Mouse (Mus musculus) cerebral cortex, adult 2 months (tissue): ENCODE measurements around the gene 2210408I21Rik.

Source experiments
- WGBS: fragments of 180-500 bp; shearing (Covaris S2); methylation state at CpG from one replicate; pipeline ENCODE4 v1.1.7; 2018; 5-methylcytosine and 5-hydroxymethylcytosine counted together

The 2210408I21Rik gene

DNA sequence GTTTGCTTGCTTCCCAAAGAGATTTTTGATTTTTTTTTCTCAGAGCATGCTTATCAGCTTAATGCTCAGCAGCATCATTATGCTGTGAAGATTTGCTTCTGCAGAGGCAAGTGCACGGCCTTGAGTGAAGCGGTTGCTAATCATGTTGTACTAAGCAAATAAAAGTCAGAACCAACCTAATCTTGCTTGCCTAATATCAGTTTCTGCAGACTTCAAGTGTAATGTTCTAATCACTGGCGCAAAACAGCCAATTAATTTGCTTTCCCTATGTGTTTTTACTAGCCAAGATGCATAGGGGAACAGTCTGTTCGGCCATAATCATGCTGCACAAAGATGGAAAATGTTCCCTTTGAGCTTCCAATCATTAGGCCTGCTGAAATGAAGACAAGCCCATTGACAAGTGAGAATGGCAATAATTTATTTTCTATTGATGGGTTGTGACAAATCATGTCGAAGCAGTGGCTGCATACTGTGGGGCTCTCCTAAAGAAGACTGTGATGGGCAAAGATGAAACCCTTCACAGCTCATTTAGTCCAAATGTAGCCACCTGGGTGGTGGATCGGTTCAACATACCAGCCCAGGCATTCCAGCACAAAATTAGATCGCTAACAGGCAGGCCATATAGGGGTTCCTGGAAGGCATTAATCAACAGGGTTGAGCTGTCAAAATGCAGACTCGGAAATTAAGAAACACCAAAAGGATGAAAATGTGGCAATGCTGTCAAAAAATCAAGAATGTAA lies 393.8 kb downstream of the 2210408I21Rik start:
- 69% methylated on average over 8 of the region's 8 CpGs for WGBS

DNA sequence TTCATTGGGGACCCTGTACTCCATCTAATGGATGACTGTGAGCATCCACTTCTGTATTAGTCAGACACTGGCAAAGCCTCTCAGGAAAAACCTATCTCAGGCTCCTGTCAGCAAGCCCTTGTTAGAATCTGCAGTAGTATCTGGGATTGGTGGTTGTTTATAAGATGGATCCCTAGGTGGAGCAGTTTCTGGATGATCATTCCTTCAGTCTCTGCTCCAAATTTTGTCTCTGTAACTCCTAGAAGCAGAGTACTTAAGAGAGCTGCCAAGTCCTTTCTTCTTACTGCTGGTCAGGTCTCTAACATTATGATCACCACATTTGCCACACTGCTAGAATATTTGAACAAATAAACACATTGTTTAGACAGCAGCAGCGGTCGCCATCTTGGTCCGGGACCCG lies 402.1 kb downstream of the 2210408I21Rik start:
- 94% methylated on average over 4 of the region's 4 CpGs for WGBS

- WGBS = 48% methylated on average over 16 of the region's 16 CpGs
These were observed 412.4 kb downstream of the 2210408I21Rik start for GRCm38 (mm10) chr13:77547486-77548385.

GRCm38 (mm10) chr13:77548386-77548695 lies 413.0 kb downstream of the 2210408I21Rik start:
- 52% methylated on average over 3 of the region's 3 CpGs for WGBS

DNA sequence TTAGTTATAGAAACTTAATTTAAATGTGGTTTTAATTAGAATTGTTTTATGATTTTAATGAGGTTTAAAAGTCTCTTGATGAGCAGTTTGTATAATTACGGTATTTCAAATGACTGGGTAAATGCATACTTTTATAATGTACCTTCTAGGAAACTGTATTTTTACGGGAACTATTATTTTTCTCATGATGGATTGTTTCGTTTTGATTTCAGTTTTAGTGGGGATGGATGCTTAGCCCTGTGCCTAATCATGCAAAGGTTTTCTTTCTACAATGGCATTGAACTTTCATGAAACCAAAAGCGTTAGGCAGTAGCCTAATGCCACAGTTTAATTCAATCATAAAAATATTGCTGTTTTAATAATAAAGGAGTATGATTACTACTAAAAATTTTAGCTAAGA lies 413.4 kb downstream of the 2210408I21Rik start:
- WGBS = 78% methylated on average over 4 of the region's 4 CpGs

GRCm38 (mm10) chr13:77594011-77594410 lies 458.7 kb downstream of the 2210408I21Rik start:
- WGBS = 69% methylated on average over 4 of the region's 4 CpGs

- WGBS = 87% methylated on average over 2 of the region's 2 CpGs
These were observed 480.0 kb downstream of the 2210408I21Rik start for GRCm38 (mm10) chr13:77615346-77615745.
